Mouse (Mus musculus): ENCODE measurements around the gene Slc22a23. TPM values are rescaled to one million over a fixed set of nuclear protein-coding genes. Genes with fewer than 3 reads are reported as not detected.

Slc22a23 gene
- polyA plus RNA-seq, 1 experiment from 2014 or later: 7.0 TPM

DNA sequence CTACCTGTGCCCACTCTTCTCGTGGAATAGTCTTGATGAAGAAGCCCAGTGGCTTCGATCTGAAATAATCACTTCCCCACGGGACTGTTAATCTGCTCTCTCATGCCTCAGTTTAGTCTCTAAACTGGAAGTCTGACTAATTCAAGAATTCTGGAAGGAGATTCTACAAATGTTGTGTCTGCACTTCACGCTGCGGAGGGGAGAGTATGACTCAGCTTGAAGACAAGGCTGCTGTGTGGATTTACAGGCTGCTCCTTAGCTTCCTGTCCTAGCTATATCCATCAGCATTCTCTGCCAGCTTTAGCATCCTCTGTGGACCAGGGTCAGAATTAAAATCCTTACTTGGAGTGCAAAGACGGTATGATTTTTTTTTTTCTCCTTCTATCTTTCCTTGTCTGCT is 112.0 kb downstream of the Slc22a23 start:
- 72% methylated on average over 6 of the region's 6 CpGs for WGBS (ENCODE audit: insufficient replicate concordance)

DNA sequence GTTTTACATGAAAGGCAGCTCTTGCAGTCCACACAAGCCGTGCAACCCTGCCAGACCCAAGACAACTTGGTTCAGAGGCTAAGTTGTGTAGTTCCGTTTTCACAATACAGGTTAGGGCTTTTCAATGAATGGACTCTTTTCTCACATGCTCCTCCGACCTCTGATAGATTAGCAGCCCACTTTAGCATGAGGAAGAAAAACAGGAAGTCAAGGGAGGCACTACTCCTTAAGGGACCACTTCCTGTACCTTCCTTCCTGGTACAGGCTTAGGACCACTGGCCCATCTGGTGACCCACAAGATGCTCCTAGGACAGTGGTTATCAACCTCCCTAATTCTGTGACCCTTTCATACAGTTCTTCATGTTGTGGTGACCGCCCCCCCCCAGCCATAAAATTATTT is 116.1 kb downstream of the Slc22a23 start:
- Histone ChIP-seq H3K9ac (replicated peaks) (no peak overlapping the region), H3K4me1 (ENCODE audit: insufficient read depth) (peaks cover 13% of the 10 kb centered on the region; the same call in 1 of the 2 replicates), H3K36me3 (replicated peaks; ENCODE audit: insufficient read depth, low read length) (no peaks in the 10 kb centered on the region), H3K27ac (ENCODE audit: low read depth) (peak overlapping the region; percentile 88), H3K4me3 (ENCODE audit: low read depth, low read length) (no peak overlapping the region), H3K27me3 (ENCODE audit: insufficient read depth, low read length) (no peaks in the 10 kb centered on the region), H3K4me2 (ENCODE audit: low read depth, low read length) (no peak overlapping the region), H3K9me3 (ENCODE audit: low read length) (no peaks in the 10 kb centered on the region)
- WGBS (ENCODE audit: insufficient replicate concordance): 34% methylated on average over 4 of the region's 4 CpGs
- ATAC-seq (no peak), DNase-seq (no peak)
- no peak for TF ChIP-seq CTCF (IDR thresholded peaks at IDR 0.05; ENCODE audit: low read depth)
- no peak for TF ChIP-seq EP300 (IDR thresholded peaks at IDR 0.05; ENCODE audit: low read depth)

More for the DNA sequence above, 112.0 kb downstream of the Slc22a23 start:
- no peak for DNase-seq
- no peaks in the 10 kb centered on the region for H3K36me3 ChIP-seq (replicated peaks; ENCODE audit: insufficient read depth, low read length)
- no peak overlapping the region for H3K27ac ChIP-seq (ENCODE audit: low read depth)
- TF ChIP-seq EP300 (IDR thresholded peaks at IDR 0.05; ENCODE audit: low read depth): no peak
- no peak for TF ChIP-seq CTCF (IDR thresholded peaks at IDR 0.05; ENCODE audit: low read depth)
- H3K9ac ChIP-seq (replicated peaks): no peak overlapping the region
- H3K4me1 ChIP-seq (ENCODE audit: insufficient read depth): peaks cover 15% of the 10 kb centered on the region; the same call in 1 of the 2 replicates
- no peaks in the 10 kb centered on the region for H3K9me3 ChIP-seq (ENCODE audit: low read length)
- no peak overlapping the region for H3K4me2 ChIP-seq (ENCODE audit: low read depth, low read length)
- no peak for ATAC-seq
- no peak overlapping the region for H3K4me3 ChIP-seq (ENCODE audit: low read depth, low read length)
- no peaks in the 10 kb centered on the region for H3K27me3 ChIP-seq (ENCODE audit: insufficient read depth, low read length)

DNA sequence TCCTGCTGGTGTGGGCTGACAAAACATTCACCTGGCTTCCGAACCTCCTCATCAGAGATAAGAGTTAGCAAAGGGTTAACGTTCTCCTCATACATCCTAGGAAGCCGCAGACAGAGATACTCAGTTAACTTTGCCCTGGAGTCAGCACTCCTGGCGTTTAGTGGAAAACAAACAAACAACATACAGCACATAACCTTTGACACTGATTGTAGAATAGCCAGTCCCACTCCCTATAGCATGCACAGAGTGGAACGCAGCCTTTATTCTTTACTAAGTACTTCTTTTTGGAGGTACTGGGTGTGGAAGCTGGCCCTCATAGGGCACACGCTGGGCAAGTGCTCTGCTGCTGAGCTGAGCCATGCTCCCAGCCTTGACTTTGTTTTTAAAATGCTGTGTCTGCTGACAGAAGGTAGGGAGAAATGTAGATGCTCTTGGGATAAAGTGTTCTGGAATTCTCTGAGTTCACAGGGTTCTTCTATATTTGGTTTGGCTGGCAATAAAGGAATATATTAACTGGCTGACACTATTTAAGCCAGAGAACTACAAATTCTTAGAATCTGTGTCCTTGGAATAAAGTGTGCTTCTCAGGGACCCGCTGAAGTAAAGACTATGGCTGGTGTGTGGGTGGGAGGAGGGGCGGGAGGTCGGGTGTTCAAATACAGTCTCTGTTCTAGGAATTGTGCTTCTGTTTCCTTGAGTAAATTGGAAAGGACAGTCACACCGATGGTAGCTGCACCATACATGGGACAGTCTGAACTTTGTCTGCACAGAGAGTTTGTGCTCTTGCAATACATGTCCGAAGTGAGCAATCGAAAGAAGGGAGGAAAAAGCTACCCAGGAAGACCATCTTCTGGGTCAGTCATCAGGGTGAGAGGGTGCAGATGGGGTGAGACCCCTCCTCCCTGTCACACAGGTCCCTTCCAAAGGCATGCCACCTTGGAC is 117.0 kb downstream of the Slc22a23 start:
- H3K36me3 ChIP-seq (replicated peaks; ENCODE audit: insufficient read depth, low read length): no peaks in the 10 kb centered on the region
- 50% methylated on average over 12 of the region's 12 CpGs for WGBS (ENCODE audit: insufficient replicate concordance)
- ATAC-seq (peak; percentile 76), DNase-seq (no peak)
- H3K4me3 ChIP-seq (ENCODE audit: low read depth, low read length): no peak overlapping the region
- H3K27ac ChIP-seq (ENCODE audit: low read depth): peak overlapping the region; percentile 88
- no peak overlapping the region; the same call in 1 of the 2 replicates for H3K9ac ChIP-seq (replicated peaks)
- peaks cover 15% of the 10 kb centered on the region; the same call in 1 of the 2 replicates for H3K4me1 ChIP-seq (ENCODE audit: insufficient read depth)
- no peaks in the 10 kb centered on the region for H3K9me3 ChIP-seq (ENCODE audit: low read length)
- H3K4me2 ChIP-seq (ENCODE audit: low read depth, low read length): peak overlapping the region; percentile 5; the same call in 1 of the 2 replicates
- TF ChIP-seq CTCF (IDR thresholded peaks at IDR 0.05; ENCODE audit: low read depth) (no peak), EP300 (IDR thresholded peaks at IDR 0.05; ENCODE audit: low read depth) (no peak)
- no peaks in the 10 kb centered on the region for H3K27me3 ChIP-seq (ENCODE audit: insufficient read depth, low read length)

DNA sequence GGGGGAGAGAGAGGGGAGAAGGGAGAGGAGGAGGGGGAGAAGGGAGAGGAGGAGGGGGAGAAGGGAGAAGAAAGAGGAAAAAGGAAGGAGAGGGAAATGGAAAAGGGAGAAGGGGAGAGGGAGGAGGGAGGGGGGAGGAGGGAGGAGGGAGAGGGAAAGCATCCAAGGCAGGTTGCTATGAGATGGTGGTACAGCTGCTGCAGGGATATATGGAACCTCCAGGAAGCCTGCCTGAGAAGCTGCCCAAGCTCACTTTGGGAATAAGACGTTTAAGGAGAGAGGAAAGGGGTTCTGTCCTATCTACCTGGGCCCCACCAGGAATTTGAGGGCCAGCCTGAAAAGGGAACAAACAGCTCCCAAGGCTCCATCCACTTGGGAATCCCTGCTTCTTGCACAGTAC is 118.0 kb downstream of the Slc22a23 start:
- no peak for TF ChIP-seq CTCF (IDR thresholded peaks at IDR 0.05; ENCODE audit: low read depth)
- no peak for TF ChIP-seq EP300 (IDR thresholded peaks at IDR 0.05; ENCODE audit: low read depth)
- H3K4me1 ChIP-seq (ENCODE audit: insufficient read depth): peaks cover 17% of the 10 kb centered on the region; the same call in 1 of the 2 replicates
- no peak overlapping the region for H3K4me2 ChIP-seq (ENCODE audit: low read depth, low read length)
- 65% methylated on average over 1 of the region's 1 CpGs for WGBS (ENCODE audit: insufficient replicate concordance)
- no peak for DNase-seq
- no peaks in the 10 kb centered on the region for H3K27me3 ChIP-seq (ENCODE audit: insufficient read depth, low read length)
- H3K4me3 ChIP-seq (ENCODE audit: low read depth, low read length): no peak overlapping the region
- no peak for ATAC-seq
- H3K27ac ChIP-seq (ENCODE audit: low read depth): no peak overlapping the region
- no peaks in the 10 kb centered on the region for H3K36me3 ChIP-seq (replicated peaks; ENCODE audit: insufficient read depth, low read length)
- no peaks in the 10 kb centered on the region for H3K9me3 ChIP-seq (ENCODE audit: low read length)
- H3K9ac ChIP-seq (replicated peaks): no peak overlapping the region

DNA sequence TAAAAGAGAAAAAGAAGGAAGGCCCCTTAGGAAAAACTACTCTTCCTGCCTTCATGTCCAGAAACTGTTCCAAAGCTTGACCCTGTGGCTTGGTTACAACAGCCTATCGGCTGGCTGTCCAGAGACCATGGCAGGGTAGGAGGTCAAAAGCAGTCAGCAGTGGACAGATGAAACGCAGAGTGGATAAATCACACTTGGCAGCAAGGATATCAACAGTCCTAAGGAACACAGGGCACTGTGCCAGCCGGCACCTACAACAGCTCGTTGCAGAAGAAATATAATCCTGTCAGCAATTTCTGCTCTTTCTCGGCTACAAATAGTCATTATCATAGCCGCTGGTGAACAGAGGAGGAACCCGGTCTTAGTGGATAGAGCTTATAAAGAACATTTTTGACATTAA is 122.0 kb downstream of the Slc22a23 start:
- H3K4me3 ChIP-seq (ENCODE audit: low read depth, low read length): no peak overlapping the region
- no peak for TF ChIP-seq CTCF (IDR thresholded peaks at IDR 0.05; ENCODE audit: low read depth)
- no peak for TF ChIP-seq EP300 (IDR thresholded peaks at IDR 0.05; ENCODE audit: low read depth)
- H3K4me1 ChIP-seq (ENCODE audit: insufficient read depth): peaks cover 4% of the 10 kb centered on the region; the same call in 1 of the 2 replicates
- DNase-seq (peak; percentile 33), ATAC-seq (no peak)
- peaks cover 14% of the 10 kb centered on the region for H3K36me3 ChIP-seq (replicated peaks; ENCODE audit: insufficient read depth, low read length)
- no peak overlapping the region for H3K9ac ChIP-seq (replicated peaks)
- no peak overlapping the region for H3K4me2 ChIP-seq (ENCODE audit: low read depth, low read length)
- H3K27ac ChIP-seq (ENCODE audit: low read depth): peak overlapping the region; percentile 57; the same call in 1 of the 2 replicates
- no peaks in the 10 kb centered on the region for H3K27me3 ChIP-seq (ENCODE audit: insufficient read depth, low read length)
- WGBS (ENCODE audit: insufficient replicate concordance): 70% methylated on average over 7 of the region's 7 CpGs
- H3K9me3 ChIP-seq (ENCODE audit: low read length): no peaks in the 10 kb centered on the region

DNA sequence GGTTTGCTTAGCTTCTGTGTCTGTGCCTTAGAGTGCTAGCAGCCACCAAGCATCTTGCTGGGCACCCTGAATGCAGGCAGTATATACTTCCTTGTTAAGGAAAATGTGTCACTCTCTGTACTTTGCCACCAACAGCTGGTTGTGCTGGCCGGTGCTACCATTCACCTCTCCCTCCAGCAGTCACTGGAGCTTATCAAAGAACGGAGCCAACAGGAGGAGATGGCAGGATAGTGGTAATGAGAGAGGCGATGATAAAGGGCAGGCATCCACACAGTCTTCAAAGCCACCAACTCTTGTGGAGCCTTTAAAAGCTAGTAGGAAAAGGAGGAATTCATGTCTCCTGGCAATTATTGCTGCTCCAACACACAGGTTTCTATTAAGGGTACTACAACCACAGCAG is 125.3 kb downstream of the Slc22a23 start:
- no peak for ATAC-seq
- H3K27me3 ChIP-seq (ENCODE audit: insufficient read depth, low read length): no peaks in the 10 kb centered on the region
- no peak for TF ChIP-seq EP300 (IDR thresholded peaks at IDR 0.05; ENCODE audit: low read depth)
- TF ChIP-seq CTCF (IDR thresholded peaks at IDR 0.05; ENCODE audit: low read depth): no peak
- H3K4me3 ChIP-seq (ENCODE audit: low read depth, low read length): no peak overlapping the region
- DNase-seq: no peak
- H3K4me2 ChIP-seq (ENCODE audit: low read depth, low read length): no peak overlapping the region
- H3K27ac ChIP-seq (ENCODE audit: low read depth): no peak overlapping the region
- no peak overlapping the region for H3K9ac ChIP-seq (replicated peaks)
- peaks cover 14% of the 10 kb centered on the region for H3K36me3 ChIP-seq (replicated peaks; ENCODE audit: insufficient read depth, low read length)
- WGBS (ENCODE audit: insufficient replicate concordance): 50% methylated on average over 3 of the region's 3 CpGs
- H3K9me3 ChIP-seq (ENCODE audit: low read length): no peaks in the 10 kb centered on the region
- H3K4me1 ChIP-seq (ENCODE audit: insufficient read depth): 0 out of 2 replicates have a peak, but pooled peaks cover 4% of the 10 kb centered on the region
